Mouse (Mus musculus): ENCODE data around the gene Cabp5. TPM values are rescaled to one million over a fixed set of nuclear protein-coding genes. Genes with fewer than 3 reads are reported as not detected.
"Not testable (repeated sequence)": the region's sequence is repeated elsewhere in the genome, so short reads cannot be mapped to it uniquely, and the experiment has no call there.

The Cabp5 gene
- polyA plus RNA-seq (2015; fragmentation: Nextera tagmentation; extraction: Ambion mirVana) = not detected in 2 replicates

DNA sequence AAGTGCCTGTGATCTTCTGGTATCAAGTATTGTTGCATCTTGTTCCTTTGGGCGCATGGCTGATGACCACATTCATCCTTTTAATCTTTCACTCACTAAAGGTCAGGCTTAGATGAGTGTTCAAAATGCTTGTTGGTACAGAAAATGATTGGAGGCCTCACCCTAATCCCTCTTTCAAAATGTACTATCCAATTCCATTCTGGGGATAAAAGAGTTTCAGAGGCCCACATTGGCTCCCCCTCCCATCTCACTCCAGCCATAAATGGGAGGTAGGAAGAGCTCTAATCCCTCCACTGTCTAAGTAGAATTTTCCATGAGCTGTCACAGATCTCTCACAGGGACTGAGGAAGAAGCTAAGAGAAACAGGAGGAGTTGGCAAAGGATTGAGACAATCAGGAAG lies at the start of gene Cabp5:
Gene Cabp5, plus strand, starts transcription at position 301 of the 400 bp plus-strand sequence.
- no peaks in the 10 kb centered on the region for H3K9me3 ChIP-seq (replicated peaks)
- H3K4me3 ChIP-seq (replicated peaks) = no peak within 1 kb of the TSS
- H3K27me3 ChIP-seq = no peaks in the 10 kb centered on the region
- H3K4me2 ChIP-seq = no peak within 1 kb of the TSS
- WGBS = 68% methylated on average over 1 of the region's 1 CpGs
- ATAC-seq (replicated peaks; ENCODE audit: low FRiP score) = no peak
- H3K9ac ChIP-seq = no peak within 1 kb of the TSS
- H3K27ac ChIP-seq = no peak within 1 kb of the TSS
- no peaks in the 10 kb centered on the region for H3K36me3 ChIP-seq
- H3K4me1 ChIP-seq = no peaks in the 10 kb centered on the region

DNA sequence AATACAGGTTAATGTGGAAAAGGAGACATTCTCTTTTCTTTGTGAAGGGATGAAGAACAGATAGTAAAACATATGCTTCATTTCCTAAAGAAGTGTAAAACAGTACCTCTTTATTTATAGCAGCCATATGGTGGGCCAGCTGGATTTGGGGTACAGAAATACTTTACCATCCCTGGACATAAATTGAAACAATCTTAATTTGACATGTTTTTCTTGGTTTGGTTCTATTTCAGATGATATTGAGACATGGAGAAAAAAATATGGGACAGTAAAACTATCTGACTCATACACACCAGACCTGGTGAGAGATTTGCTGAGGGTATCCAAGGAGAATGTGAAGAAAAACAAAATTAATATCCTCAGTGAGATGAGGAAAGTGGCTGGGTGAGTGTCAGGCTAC lies 42.0 kb upstream of the Cabp5 start:
- no peak for ATAC-seq (replicated peaks; ENCODE audit: low FRiP score)

DNA sequence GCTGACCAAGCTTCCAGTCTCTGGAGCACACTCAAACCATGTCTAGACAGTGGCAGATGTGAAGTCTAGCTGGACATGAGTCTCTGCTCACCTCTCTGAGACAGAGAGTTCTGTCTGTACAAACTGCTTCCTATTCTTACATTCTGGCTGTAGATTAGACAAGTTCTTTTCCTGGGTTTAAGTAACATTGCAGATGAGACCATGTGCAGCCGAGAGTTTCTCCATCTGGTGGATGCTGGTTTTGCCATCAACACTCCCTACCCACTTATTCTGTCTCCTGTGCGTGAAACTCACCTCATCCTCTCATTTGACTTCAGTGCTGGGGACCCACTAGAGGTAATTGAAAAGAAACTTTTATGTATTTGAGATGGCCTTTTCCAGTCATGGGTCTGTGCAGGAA lies 17.3 kb upstream of the Cabp5 start:
- ATAC-seq (replicated peaks; ENCODE audit: low FRiP score) = no peak
- no peaks in the 10 kb centered on the region for H3K9me3 ChIP-seq (replicated peaks)
- no peaks in the 10 kb centered on the region for H3K36me3 ChIP-seq
- WGBS = 85% methylated on average over 2 of the region's 2 CpGs
- H3K4me2 ChIP-seq = no peak overlapping the region
- no peaks in the 10 kb centered on the region for H3K4me1 ChIP-seq
- H3K9ac ChIP-seq = no peak overlapping the region
- no peaks in the 10 kb centered on the region for H3K27me3 ChIP-seq
- H3K4me3 ChIP-seq (replicated peaks) = no peak overlapping the region
- H3K27ac ChIP-seq = no peak overlapping the region

More for the DNA sequence above, 42.0 kb upstream of the Cabp5 start:
- H3K4me1 ChIP-seq = no peaks in the 10 kb centered on the region
- H3K9ac ChIP-seq = no peak overlapping the region
- no peak overlapping the region for H3K4me2 ChIP-seq
- no peak overlapping the region for H3K27ac ChIP-seq
- 0 out of 2 replicates have a peak, but pooled peaks cover 3% of the 10 kb centered on the region for H3K9me3 ChIP-seq (replicated peaks)
- H3K4me3 ChIP-seq (replicated peaks) = no peak overlapping the region
- peaks cover 42% of the 10 kb centered on the region for H3K36me3 ChIP-seq
- no peaks in the 10 kb centered on the region for H3K27me3 ChIP-seq

DNA sequence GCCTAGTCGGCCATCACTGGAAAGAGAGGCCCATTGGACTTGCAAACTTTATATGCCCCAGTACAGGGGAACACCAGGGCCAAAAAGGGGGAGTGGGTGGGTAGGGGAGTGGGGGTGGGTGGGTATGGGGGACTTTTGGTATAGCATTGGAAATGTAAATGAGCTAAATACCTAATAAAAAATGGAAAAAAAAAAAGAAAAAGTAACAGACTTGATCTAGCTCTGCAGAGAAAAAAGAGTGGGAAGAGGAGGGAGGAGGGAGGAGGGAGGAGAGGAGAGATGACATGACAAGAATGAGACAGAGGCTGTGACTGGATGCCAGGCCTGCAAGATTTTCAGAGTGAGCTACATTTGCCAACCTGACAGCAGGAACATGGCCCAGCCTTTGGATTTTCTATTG lies 52.6 kb downstream of the Cabp5 start, which contains the start of gene Bsph1:
Gene Bsph1, plus strand, starts transcription at position 301 of the 400 bp plus-strand sequence.
- not testable (repeated sequence) for H3K27me3 ChIP-seq; H3K4me2 ChIP-seq; ATAC-seq (replicated peaks; ENCODE audit: low FRiP score); H3K9me3 ChIP-seq (replicated peaks); H3K4me3 ChIP-seq (replicated peaks); H3K9ac ChIP-seq; H3K36me3 ChIP-seq; H3K4me1 ChIP-seq; H3K27ac ChIP-seq
- 64% methylated on average over 1 of the region's 1 CpGs for WGBS

Other genes starting within 250 kb of the Cabp5 start
- gene Vmn1r88, start 238.6 kb upstream of the Cabp5 start, polyA plus RNA-seq (2015; fragmentation: Nextera tagmentation; extraction: Ambion mirVana) = not detected in 2 replicates
- gene Vmn1r89, start 185.1 kb upstream of the Cabp5 start, polyA plus RNA-seq (2015; fragmentation: Nextera tagmentation; extraction: Ambion mirVana) = not detected in 2 replicates
- gene Lig1, start 120.8 kb upstream of the Cabp5 start, polyA plus RNA-seq (2015; fragmentation: Nextera tagmentation; extraction: Ambion mirVana) = 109 and 110 TPM in 2 replicates
- 8.8 and 13.0 TPM in 2 replicates for gene Zswim9, start 119.4 kb upstream of the Cabp5 start, polyA plus RNA-seq (2015; fragmentation: Nextera tagmentation; extraction: Ambion mirVana)
- 0.98 and 1.1 TPM in 2 replicates for gene Pla2g4c, start 73.5 kb upstream of the Cabp5 start, polyA plus RNA-seq (2015; fragmentation: Nextera tagmentation; extraction: Ambion mirVana)
- gene Bsph1, start 52.7 kb downstream of the Cabp5 start, polyA plus RNA-seq (2015; fragmentation: Nextera tagmentation; extraction: Ambion mirVana) = not detected in 2 replicates
- not detected in 2 replicates for gene Bsph2, start 172.9 kb downstream of the Cabp5 start, polyA plus RNA-seq (2015; fragmentation: Nextera tagmentation; extraction: Ambion mirVana)
- gene Sult2a5, start 225.8 kb downstream of the Cabp5 start, polyA plus RNA-seq (2015; fragmentation: Nextera tagmentation; extraction: Ambion mirVana) = not detected in 2 replicates